Mouse (Mus musculus) kidney, postnatal 4 days (tissue): ENCODE results near the gene Phf19.
A peak's percentile ranks its signal among the peaks of the same experiment; 100 is the strongest.

Experiments used
- DNase-seq, 2 experiments: peaks; one replicate each; pipeline ENCODE4 v3.0.0; 2021; ENCODE audit warnings: mixed read lengths in 2 of 2

Phf19 gene

DNA sequence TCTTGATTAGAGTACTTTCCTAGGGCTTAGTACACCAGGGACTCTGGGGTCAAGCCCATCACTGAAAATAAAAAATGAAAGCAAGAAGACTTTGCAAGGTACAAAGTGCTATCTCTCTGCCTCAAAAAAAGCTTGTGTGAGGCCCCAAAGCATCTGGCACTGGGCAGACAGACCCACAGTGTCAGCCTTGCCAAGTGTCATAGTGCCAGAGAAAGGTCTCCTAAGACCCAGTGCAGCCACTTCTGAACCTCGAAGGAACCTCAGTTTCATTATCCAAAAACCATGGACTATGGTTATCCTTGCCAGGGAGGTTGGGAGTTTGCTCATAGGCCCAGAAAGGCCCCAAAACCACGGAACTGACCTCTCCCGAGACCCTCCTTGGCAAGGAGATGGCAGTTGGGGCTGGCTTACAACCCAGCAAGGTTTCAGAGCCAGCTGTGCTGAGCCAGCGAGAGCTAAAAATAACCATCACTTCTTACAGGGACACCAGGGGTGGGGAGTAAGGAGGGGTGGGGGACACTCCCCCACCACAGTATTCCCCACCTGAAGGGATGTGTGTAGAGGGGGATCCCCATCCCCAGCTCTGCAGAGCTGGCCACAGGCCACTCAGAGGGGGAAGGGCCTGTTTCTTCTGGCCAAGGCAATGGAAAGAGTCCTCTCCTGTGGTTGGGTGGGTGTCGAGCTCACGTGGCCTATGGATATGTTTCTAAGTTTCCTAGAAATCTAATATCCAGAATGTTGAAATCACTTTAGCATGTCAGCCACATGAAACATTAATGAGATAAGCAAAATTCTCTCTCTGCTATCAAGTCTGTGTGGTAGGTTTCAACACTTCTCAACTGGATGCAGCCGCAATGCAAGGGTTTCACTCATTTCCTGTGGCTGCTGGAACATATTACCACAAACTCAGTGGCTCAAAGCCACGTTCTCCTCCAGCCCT, 24.7 kb upstream of the Phf19 start:
- peak in 1 of 2 experiments; percentile 22 for DNase-seq

DNA sequence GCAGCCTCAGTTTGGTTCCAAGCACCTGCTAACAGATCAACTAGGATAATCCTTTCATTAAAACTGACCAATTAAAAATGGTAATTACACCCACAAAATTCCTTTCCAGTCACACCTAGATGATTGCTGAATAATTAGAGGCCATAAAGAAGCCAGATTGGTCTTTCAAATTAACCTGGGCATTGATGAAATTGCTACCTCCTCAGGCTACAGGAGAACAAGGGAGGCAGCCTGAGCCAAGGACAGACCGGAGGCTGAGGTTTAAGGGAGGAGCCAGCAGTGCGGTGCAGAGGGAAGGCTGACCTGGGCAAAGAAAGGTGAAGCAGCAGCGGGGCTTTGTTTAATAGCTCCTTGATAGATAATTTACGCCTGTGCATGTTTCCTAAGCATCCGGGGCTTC, 23.6 kb upstream of the Phf19 start:
- no peak for DNase-seq

DNA sequence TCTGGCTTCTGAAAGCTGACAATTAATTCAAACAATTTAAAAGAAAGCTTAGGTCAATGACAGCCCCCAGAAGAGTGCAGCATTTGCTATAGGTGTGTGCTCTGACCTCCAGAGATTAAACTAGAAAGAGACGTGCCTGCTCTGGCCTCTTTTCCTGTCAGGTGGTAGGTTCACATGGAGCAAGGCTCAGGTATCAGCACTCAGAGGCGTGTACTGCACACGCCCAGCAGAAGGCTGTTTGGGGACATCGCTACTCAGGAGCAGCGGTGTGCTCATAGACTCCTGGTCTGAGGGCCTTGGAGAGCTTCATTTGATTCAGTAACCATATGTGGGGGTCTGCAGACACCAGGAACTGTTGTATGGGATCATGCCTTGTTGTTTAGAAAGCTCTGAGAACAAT, 13.5 kb upstream of the Phf19 start:
- DNase-seq, result no peak

DNA sequence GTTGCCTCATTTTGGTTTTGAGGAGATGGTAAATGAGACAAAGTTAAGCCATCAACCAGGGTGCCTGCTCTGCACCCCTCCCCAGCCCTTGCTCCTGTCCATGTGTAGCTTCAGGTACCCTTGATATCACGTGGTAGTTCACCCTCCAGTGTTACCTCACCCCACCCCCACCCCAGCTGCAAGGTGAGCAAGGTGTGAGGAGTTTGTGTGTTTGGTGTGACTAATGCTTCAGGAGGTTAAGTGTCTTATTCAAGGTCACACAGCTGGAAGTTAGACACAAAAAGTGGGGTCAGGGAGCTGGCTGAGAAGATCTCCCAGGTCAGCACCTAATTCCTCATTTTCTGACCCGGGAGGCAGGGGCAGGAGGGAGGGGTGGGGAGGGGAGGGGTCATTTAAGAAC, 8.9 kb upstream of the Phf19 start:
- no peak for DNase-seq

DNA sequence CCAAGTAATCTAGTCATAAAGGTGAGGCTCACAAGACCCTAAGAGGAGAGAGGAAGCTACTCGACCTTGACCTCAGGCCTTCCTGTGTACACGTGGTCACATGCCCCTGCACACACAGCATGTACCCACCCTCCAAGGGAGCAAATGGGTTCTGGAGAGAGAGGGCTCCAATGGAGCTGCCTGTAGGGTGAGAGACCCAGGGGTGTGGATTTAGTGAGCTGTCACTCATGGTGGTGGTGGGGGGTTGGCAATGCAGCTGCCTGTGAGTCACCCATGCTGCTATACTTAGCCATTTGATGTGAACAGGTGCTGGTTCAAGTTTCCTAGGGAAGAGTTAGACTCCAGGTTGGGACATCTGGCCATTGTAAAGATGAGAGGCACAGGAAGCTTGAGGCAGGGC, 6.3 kb upstream of the Phf19 start:
- no peak for DNase-seq

DNA sequence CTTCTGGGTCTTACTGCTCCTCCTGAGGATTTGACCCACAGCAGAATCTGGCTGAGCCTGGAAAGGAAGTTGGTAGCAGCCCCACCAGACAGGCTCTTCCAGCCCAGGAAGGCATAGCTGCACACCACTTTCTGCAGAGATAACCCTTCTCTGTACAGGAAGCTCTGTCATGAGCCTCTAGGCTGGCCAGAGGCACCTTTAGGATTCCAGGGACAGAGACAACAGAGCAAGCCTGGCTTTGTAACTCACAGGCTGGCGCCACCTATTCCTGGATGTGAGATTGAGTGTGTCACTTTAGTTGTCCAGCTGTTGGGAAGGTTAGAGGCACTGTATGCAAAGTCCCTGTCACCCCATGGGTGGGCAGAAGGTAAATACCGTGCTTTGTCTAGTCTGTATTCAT, 1.3 kb upstream of the Phf19 start:
- no peak for DNase-seq

DNA sequence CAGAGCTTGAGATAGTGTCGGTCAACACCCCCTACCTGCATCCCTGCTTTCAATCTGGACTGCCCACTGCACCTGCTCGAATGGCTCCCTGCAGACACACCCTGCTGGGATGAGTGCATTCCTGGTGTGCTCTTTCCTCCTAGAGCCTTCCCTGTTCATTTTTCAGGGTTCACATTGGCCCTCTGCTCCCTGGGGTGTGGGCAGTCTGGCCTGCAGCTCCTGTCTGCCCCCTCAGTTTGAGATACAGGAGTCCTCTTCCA, 927 bp upstream of the Phf19 start:
- no peak for DNase-seq

DNA sequence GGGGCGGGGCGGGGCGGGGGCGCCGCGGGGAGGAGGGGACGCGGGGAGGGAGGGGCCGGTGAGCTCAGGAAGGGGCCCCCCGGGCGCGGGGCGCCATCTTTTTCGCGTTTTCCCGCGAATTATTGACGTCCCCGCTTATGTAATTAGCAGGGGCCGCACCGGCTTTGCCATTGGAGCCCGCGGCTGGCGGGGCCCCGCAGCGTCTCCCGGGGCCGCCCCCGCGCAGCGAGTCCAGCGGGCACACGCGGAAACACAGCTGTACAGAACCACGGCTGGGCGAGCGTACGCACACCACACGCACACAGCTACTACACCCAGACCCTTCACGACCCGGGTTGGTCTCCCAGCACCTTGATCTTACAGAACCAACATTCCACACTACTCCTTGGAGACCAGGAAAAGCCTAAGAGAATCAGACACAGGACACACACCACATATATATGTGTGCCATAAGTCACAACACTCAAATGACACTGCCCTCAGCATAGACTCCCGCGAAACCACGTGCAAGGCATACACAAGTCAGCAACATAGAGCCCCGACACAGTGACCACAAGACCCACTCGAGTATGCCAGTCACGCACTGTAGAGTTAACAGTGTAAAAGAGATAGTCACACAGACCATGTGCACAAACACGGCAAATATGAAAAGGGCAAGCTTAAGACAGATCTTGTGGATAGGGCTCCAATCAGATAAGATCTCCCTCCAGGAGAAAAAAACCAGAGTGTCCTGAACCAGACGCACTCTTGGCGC, 420 bp upstream of the Phf19 start:
- DNase-seq, result peak; percentile 55 to 67

DNA sequence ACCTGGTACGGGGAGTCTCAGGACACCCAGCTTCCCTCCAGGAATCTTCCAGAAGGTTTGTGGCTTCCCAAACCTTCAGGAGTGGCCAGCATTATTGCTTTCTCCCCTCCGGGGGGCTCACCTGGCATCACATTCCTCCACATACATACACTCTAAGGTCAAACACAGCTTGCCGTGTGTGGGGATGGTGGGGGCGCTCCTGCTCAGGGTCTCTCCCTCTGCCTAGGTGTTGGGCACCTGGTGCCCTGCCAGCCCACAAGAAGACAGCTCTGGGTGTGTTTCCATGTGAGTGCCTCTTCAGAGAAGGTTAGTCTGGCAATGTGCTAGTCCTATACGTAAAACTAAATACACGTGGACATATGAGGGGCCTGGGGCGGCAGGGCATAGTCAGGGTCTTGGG, 1.2 kb downstream of the Phf19 start:
- no peak for DNase-seq

DNA sequence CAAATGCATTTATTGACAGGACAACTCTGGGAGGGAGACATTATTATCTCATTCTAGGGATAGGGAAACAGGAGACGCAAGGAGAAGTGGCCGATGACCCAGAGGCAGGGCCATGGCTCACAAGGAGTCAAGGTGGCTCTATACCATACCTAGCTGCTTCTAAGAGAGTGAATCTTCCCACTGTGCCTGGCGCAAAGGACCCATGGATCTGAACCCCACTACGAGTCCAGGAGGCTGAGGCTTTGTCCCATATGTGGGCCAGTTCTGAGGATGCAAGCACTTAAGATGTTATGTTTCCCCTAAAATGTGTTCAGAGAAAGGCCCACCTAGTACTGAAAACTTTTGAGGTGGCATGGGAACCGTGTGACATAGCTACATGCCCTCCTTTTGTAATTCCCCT, 2.0 kb downstream of the Phf19 start:
- DNase-seq, result no peak

DNA sequence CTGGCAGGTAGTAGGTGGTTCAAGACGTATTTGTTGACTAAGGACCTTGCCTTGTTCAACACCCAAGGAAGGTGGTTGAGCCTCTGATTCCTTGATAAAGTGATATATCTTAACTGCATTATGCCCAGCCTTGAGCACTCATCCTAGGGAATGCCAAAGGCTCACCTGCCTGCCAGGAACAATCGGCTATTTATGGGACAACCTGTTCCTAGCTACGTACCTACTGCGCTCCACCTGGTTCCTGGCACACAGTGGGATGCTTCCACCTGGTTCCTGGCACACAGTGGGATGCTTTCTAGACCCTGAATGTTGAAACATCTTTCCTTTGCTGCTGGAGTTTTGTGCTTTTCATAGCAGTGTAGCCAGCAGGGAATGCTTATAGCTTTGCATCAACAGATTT, 4.1 kb downstream of the Phf19 start:
- no peak for DNase-seq

DNA sequence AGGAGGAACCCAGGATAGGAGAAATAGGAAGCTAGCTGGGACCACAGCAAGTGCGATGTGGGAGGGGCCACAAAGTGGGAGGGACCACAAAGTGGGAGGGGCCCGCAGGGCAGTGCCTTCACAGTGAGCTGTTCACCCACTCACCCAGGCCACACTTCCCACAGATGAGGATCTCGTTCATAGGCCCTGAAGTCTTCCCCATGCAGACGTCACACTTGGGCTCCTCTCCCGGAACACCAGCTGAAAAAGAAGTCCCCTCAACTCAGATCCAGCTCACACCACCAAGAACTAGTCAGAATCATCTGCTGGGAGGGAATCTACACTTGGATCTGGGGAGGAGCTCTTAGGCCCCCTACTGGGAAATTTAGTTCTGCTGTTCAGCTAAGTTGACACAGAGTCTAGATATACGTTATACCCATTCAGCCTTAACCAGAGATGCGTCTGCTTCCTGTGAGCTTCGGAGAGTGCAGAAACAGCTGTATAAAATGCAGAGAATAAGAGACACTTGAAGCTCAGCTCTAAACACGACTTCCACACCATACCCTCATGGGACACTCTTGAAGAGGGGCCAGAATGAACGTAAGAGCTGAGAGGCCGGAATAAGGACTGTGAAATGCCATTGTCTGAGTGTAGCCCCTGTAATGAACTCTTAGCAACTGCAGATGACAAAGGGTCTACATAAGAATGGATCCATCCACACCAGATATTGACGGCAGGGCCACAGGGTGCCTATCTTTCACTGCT, 6.8 kb downstream of the Phf19 start:
- DNase-seq, result peak; percentile 62 to 74

DNA sequence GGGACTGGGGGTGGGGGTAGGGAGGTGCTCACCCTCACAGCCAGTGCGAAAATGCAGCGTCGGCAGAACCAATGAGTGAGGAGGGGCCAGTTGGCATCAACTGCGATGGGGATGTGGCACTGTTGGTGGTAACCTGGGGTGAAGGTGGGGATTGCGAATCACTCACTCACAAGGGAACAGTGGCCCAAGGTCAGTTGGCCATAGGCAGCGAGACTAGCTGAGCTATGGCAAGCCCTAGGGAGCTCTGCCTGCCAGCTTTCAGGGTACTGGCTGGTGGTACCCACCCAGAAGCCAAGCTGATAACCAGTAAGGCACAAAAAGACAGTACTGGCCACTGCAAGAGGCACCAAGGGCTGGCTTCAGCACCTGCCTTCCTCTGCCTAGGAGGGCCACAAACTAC, 7.4 kb downstream of the Phf19 start:
- DNase-seq, result no peak

DNA sequence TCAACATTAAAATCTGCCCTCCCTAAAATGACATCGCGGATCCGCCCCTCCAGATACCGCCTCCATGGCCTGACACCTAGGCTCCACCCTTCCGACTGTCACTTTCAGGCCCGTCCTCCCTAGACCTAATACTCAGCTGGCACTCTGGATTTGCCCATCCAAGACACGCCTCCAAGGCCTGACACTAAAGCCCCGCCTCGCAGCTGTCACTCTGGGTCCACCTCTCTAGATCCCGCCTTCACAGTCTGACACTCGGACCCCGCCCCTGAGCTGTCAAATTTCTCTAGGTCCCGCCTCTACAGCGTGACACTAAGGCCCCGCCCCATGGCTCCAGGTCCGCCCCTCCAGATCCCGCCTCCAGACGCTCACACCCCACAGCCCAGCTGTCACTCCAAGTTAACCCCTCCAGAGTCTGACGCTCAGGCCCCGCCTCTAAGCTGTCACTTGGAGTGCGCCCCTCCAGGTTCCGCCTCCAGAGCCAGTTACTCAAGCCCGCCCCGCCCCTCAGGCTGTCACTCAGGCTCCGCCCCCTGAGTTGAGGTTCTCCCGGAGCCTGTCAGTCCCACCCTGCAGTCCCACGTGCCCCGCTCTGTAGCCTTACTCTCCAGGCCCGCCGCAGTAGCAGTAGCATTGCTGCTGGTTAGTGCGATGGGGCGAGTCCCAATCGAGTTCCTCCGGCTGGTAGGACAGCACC, 8.8 kb downstream of the Phf19 start:
- peak; percentile 99 to 100 for DNase-seq

DNA sequence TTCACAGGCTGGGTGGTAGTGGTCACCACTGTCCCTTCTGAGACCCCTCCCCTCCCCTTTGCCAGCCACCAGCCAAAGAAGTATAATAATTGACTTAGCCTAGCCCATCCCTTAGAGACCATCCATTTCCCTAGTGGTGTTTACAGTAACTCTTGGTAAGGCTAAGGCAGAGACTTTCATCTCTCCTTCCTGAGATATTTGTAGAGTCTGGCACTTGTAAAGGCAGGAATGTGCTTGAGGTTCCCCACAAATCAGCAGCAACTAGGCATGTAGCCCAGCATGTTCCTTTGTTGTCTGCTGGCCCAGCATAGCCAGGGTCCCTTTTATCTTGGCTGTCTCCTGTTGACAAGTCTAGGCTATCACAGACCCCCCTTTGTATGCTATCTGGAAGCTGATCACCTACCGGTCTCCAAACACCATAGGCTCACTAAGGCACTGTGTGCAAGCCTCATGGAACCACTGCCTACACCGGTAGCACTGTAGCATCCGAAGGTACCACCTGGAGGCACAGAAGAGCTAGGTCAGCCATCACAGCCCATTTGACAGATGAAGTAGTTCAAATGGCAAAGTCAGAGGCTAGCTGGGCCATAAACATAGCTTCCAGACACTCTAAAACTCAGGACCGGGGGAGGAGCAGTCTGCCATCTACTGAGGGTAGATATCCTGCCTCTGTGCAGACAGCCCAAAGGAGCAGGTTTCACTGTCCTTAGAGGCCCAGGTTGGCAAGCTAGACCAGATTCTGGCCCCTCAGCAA, 10.0 kb downstream of the Phf19 start:
- no peak for DNase-seq

DNA sequence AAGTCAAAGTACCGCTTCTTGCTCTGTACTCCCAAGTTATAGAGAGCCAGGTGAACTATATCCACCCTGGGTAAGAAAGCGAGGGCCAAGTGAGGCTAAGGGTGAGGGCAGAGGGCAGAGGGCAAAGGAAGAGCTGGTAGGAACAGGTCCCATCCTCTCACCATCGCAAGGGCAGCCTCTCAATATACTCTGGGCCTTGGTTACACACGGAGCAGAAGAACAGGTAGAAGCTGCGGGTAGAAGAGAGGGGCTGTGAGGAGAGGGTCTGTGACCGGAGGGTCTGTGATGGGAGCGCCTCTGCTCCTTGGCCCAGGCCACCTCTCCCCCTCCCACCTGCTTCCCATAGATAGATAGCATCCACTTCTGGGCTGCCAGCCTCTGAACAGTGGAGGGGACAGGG, 10.6 kb downstream of the Phf19 start:
- DNase-seq, result no peak

DNA sequence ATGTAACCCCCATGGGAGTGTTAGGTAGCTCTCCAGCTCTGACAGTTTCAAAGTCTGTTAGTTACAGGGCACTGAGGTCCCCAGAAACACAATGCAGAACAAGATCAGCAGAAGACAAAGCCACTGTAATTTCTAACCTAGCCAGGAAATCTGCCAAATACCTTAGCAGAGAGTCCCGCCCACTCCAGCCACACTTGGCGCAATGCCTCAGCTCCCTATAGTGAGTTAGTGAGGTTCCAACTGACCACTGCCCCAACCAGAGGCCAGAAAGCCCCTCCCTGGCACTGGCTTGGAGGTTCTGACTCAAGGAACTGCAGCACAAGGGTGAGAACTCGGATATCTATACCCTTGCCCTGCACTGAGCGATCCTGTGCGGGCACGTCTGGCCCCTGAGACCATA, 11.1 kb downstream of the Phf19 start:
- no peak for DNase-seq

DNA sequence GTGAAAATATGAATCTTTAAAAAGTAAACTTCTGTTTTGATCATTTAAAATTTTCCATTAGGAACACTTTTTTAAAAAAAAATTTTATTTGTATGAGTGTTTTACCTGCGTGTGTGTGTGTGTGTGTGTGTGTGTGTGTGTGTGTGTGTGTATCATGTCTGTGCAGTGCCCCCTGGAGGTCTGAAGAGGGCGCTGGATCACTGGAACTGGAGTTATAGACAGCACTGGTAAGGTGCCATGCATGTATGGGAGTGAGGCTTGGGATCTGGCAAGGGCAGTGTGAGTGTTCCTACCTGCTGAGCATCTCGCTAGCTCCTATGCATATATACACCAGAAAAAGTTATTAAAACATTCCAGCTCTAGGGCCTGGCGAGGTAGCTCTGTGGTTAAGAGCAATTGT, 12.1 kb downstream of the Phf19 start:
- DNase-seq, result no peak

DNA sequence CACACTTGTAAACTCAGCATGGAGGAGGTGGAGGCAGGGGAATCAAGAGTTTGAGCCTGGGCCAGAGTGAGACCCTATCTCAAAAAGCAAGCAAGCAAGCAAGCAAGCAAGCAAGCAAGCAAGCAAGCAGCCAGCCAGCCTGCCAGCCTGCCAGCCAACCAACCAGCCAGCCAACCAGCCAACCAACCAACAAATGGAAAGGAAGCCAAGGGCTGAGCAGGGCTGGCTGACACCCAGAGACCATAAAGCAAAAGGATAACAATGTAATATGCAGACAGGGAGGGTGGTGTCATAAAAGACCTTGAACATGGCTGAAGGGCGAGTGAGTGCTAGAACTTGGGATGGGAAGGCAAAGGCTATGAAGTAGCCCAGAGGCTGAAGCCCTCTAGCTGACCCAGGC, 13.4 kb downstream of the Phf19 start:
- no peak for DNase-seq

DNA sequence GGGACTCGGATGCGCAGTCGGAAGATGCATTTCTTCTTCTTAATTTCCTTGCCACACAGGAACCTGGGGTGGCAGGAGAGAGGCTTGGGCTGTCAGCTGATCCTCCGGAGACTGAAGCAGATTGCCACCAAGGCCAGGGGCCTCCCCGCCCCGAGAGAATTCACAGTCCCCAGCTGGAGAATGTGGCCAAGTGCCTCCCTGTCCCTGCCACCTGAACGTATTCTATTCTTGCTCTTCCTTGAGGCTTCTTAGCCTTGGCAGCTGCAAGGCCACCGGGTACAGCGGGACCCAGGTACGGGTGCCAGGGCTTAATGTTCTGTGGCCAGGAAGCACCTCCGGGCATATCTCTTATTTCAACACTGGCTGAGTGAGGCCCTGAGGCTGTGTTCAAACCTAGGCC, 14.1 kb downstream of the Phf19 start:
- DNase-seq, result no peak

DNA sequence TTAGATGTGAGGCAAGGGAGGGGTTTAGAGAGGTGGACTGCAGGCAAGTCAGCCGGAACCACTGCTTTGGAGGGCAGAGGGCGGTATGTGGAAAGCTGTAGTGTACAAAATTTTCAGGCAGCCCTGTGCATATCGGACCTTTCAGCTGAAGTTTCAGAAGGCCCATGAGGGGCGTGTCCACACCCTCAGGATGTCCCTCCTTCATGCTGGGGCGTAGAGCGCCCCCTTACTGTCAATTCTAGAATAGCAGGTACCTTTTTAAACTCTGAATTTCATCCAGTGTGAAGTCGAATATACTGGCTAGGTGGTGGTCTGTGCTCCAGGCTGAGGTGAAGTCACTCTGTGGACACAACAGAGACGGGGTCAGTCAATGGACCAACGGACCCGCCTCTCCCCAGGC, 16.0 kb downstream of the Phf19 start:
- DNase-seq, result peak; percentile 66 to 80

DNA sequence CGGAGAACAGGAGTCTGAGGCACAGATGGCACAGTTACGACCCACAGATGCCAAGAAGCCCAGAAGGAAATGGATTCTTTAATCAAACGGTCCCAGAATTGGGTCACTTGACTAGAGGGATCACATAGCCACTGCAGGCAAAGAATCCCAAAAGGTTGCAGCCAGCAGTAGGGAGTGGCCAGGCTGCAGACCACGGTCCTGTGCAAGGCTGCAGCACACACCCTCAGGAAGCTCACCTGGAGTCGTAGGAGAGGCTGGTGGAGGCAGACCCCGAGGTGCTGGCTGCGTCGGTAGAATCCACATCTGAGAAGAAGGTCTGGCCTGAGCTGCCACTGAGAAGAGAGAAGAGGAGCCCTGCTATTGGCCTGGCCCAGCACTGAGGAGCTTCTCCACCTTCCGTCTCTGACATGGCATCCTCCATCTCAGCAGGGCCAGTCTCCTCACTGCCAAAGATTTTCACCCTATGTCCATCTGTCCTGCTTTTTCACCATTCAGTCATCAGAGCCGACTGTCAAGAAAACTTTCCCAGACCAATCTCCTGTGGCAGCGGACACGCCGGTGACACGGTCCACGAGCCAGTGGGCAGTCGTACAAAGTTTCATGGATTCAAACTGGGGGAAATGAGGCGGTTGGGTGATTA, 16.9 kb downstream of the Phf19 start:
- DNase-seq, result no peak
